In the genomic region with DNA sequence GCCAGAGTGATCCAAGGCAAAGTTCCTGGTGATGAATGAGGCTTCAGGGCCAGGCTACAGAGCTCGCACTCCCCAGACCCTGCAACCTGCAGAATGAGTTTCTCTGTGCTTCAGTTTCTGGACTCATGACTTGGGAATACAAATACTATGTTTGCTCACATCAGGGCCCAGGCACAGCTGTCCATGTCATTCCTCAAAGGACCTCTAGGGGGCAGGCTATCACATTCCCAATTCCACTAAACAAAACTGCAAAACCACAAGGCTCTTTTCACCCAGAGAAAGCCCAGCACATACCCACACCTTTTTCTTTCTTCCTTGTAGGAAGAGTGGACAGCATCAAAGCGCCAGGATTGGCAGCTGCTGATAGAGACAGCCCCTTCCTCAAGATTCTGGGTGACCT, we compare ENCODE assay signal across 8 mouse cellular contexts.
DNase-seq lines count a peak whose midpoint lies in the region; ATAC-seq and TF ChIP-seq lines count a peak whose summit lies in the region.

No protein-coding gene starts in this region.

- H3K27ac ChIP-seq in heart, embryonic 12.5 days (ENCODE audit: poor library complexity, severe bottlenecking), result no peak overlapping the region
- no peak overlapping the region for H3K27ac ChIP-seq in ES-Bruce4 (ENCODE audit: insufficient read depth, low read length)

- no peak for TF ChIP-seq EP300 in ES-Bruce4 (IDR thresholded peaks at IDR 0.05; ENCODE audit: insufficient read depth, low read depth, low read length)

- H3K36me3 ChIP-seq in heart, embryonic 12.5 days, result no peaks in the 10 kb centered on the region
- H3K36me3 ChIP-seq in ES-Bruce4 (ENCODE audit: control insufficient read depth, insufficient read depth, low read length, poor library complexity, severe bottlenecking), result no peaks in the 10 kb centered on the region

- no peaks in the 10 kb centered on the region for H3K27me3 ChIP-seq in heart, embryonic 12.5 days (replicated peaks)
- no peaks in the 10 kb centered on the region for H3K27me3 ChIP-seq in ES-Bruce4 (ENCODE audit: control insufficient read depth, insufficient read depth, low read length, poor library complexity, severe bottlenecking)

- H3K9ac ChIP-seq in heart, embryonic 12.5 days, result no peak overlapping the region
- no peak overlapping the region for H3K9ac ChIP-seq in ES-Bruce4 (ENCODE audit: low read depth, poor library complexity, severe bottlenecking)

- WGBS in heart, embryonic 12.5 days, result 32% methylated on average over 2 of the region's 2 CpGs

- peak; percentile 45 for TF ChIP-seq CTCF in ES-Bruce4 (IDR thresholded peaks at IDR 0.05; ENCODE audit: low read depth, low read length)
- TF ChIP-seq CTCF in brain, embryonic 14.5 days (IDR thresholded peaks at IDR 0.05; ENCODE audit: borderline replicate concordance, extremely low read depth, insufficient read depth, insufficient read length), result peak; percentile 74

- H3K4me3 ChIP-seq in heart, embryonic 12.5 days, result no peak overlapping the region
- H3K4me3 ChIP-seq in ES-Bruce4 (ENCODE audit: low read depth, low read length), result no peak overlapping the region

- DNase-seq in heart, adult 8-10 months (ENCODE audit: low spot score), result peak; percentile 10
- peak; percentile 73 for DNase-seq in brain, embryonic 14.5 days (ENCODE audit: low read depth)
- DNase-seq in frontal cortex, postnatal 36 days (ENCODE audit: low spot score in 2 of 2), result peak; percentile 63 to 70
- peak; percentile 56 for DNase-seq in left cerebral cortex, adult 11 months (ENCODE audit: low spot score)
- DNase-seq in right cerebral cortex, adult 18-20 months, result peak; percentile 63

- no peak for TF ChIP-seq POLR2A in ES-Bruce4 (IDR thresholded peaks at IDR 0.05; ENCODE audit: insufficient read depth, low read length)
- TF ChIP-seq POLR2A in brain, embryonic 14.5 days (IDR thresholded peaks at IDR 0.05; ENCODE audit: borderline replicate concordance, extremely low read depth, insufficient read depth, insufficient read length, poor library complexity, severe bottlenecking), result no peak

- H3K4me2 ChIP-seq in heart, embryonic 12.5 days, result no peak overlapping the region

- H3K9me3 ChIP-seq in heart, embryonic 12.5 days (replicated peaks), result peaks cover 11% of the 10 kb centered on the region; the same call in 1 of the 2 replicates
- H3K9me3 ChIP-seq in ES-Bruce4 (replicated peaks; ENCODE audit: control insufficient read depth, insufficient read depth, low read length, poor library complexity, severe bottlenecking), result no peaks in the 10 kb centered on the region

- ATAC-seq in heart, embryonic 12.5 days (ENCODE audit: insufficient number of reproducible peaks, low FRiP score), result no peak
- no peak for ATAC-seq in erythroblast, adult 5-6 weeks (replicated peaks; ENCODE audit: low FRiP score, poor library complexity, severe bottlenecking)

- no peaks in the 10 kb centered on the region for H3K4me1 ChIP-seq in heart, embryonic 12.5 days (replicated peaks)
- no peaks in the 10 kb centered on the region for H3K4me1 ChIP-seq in ES-Bruce4 (ENCODE audit: control insufficient read depth, insufficient read depth, low read length)

Comparison
In these comparisons a context has a peak if more than half of its experiments do, and no peak if none do; other contexts are left out.
1. DNase-seq: peak in every context shown above with its lines; median percentile 73 in brain, embryonic 14.5 days; 66 in frontal cortex, postnatal 36 days; 63 in right cerebral cortex, adult 18-20 months; 56 in left cerebral cortex, adult 11 months; 10 in heart, adult 8-10 months.